Mouse (Mus musculus): ENCODE results near the gene Arhgap18. TPM values are rescaled to one million over a fixed set of nuclear protein-coding genes. Genes with fewer than 3 reads are reported as not detected.

Gene Arhgap18
- 27.7 and 32.5 TPM in 2 replicates for total RNA-seq (2014; rRNA removed; ENCODE audit: low replicate concordance)
- 28.9 and 31.7 TPM in 2 replicates for polyA plus RNA-seq (2015; fragmentation: Nextera tagmentation; extraction: Ambion mirVana)

DNA sequence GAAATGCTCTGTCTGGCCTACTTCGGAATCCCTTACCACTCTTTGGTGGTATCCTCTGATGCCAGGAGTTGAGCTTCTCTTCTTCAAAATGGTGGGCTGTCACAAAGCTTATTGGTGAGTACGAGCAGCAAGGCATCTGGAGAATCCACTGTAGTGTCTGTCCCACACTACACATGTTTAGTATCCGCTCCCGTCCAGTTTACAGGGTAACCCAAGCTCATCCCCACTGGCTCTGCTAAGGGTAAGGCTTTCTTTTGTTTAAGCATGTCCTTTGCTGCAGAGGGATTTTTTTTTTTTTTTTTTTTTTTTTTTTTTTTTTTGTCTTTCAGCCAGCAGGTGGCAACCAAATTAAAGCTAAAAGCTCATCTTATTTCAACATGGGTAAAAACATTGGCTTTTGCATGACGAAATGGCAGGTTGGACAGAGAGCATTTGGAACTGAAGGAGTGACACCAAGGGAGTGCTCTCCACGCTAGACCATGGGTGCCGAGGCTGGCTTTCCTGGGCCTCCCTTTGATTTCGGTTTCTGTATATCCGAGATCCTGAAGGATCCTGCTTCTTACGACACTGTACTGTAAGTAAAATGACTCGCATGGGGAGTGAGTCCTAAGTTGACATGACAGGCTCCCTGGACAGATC is at the start of gene Arhgap18:
Gene Arhgap18, plus strand, starts transcription at position 493 of the 639 bp plus-strand sequence.
- H3K4me2 ChIP-seq (ENCODE audit: low read depth, low read length) = peak within 1 kb of the TSS; percentile 20; the same call in 1 of the 2 replicates
- no peaks in the 10 kb centered on the region for H3K36me3 ChIP-seq (replicated peaks; ENCODE audit: control insufficient read depth, insufficient read depth, low read length)
- no peaks in the 10 kb centered on the region for H3K27me3 ChIP-seq (ENCODE audit: control insufficient read depth, insufficient read depth, low read length)
- H3K4me1 ChIP-seq (ENCODE audit: control insufficient read depth, insufficient read depth) = no peaks in the 10 kb centered on the region
- TF ChIP-seq EP300 (IDR thresholded peaks at IDR 0.05; ENCODE audit: low read depth) (no peak), CTCF (IDR thresholded peaks at IDR 0.05; ENCODE audit: low read depth) (0 out of 2 replicates have a peak, but pooled peaks have one; percentile 6)
- H3K9me3 ChIP-seq (replicated peaks; ENCODE audit: control insufficient read depth, low read length) = no peaks in the 10 kb centered on the region
- ATAC-seq (ENCODE audit: insufficient read depth, low read depth) = no peak
- H3K27ac ChIP-seq (ENCODE audit: low read depth) = no peak within 1 kb of the TSS
- WGBS = 75% methylated on average over 11 of the region's 11 CpGs
- no peak for DNase-seq (ENCODE audit: low spot score)
- H3K4me3 ChIP-seq (ENCODE audit: low read depth, low read length) = no peak within 1 kb of the TSS
- H3K9ac ChIP-seq (replicated peaks; ENCODE audit: low read depth, low read length) = no peak within 1 kb of the TSS

DNA sequence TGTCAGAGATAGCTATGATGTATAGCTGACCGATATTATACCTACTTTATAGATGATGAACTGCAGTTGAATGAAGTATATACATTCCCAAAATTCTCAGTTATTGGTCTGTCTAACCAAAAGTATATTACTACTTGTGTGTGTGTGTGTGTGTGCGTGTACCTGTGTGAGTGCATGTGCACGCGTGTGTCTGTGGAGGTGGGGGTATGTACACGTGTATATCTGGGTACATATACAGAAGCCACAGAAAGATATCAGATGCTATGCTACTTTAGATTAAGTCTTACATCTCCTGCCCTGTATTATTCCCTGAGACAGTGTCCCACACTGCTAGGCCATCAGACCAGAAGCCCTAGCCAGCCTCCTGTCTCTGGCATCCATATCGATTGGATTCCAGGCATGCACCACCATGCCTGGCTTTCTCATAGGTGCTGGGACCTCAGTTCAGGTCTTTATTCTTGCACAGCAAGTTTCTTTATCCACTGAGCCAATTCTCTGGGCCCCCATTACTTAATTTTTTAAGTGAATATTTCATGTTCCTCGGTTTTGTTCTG is 42.7 kb upstream of the Arhgap18 start:
- H3K36me3 ChIP-seq (replicated peaks; ENCODE audit: control insufficient read depth, insufficient read depth, low read length) = no peaks in the 10 kb centered on the region
- TF ChIP-seq CTCF (IDR thresholded peaks at IDR 0.05; ENCODE audit: low read depth) = no peak
- TF ChIP-seq EP300 (IDR thresholded peaks at IDR 0.05; ENCODE audit: low read depth) = no peak
- H3K9ac ChIP-seq (replicated peaks; ENCODE audit: low read depth, low read length) = no peak overlapping the region
- H3K4me1 ChIP-seq (ENCODE audit: control insufficient read depth, insufficient read depth) = no peaks in the 10 kb centered on the region
- H3K4me2 ChIP-seq (ENCODE audit: low read depth, low read length) = no peak overlapping the region
- H3K9me3 ChIP-seq (replicated peaks; ENCODE audit: control insufficient read depth, low read length) = no peaks in the 10 kb centered on the region
- WGBS = 83% methylated on average over 7 of the region's 7 CpGs
- H3K27ac ChIP-seq (ENCODE audit: low read depth) = no peak overlapping the region
- ATAC-seq (ENCODE audit: insufficient read depth, low read depth) (no peak), DNase-seq (ENCODE audit: low spot score) (no peak)
- no peak overlapping the region for H3K4me3 ChIP-seq (ENCODE audit: low read depth, low read length)
- H3K27me3 ChIP-seq (ENCODE audit: control insufficient read depth, insufficient read depth, low read length) = no peaks in the 10 kb centered on the region

DNA sequence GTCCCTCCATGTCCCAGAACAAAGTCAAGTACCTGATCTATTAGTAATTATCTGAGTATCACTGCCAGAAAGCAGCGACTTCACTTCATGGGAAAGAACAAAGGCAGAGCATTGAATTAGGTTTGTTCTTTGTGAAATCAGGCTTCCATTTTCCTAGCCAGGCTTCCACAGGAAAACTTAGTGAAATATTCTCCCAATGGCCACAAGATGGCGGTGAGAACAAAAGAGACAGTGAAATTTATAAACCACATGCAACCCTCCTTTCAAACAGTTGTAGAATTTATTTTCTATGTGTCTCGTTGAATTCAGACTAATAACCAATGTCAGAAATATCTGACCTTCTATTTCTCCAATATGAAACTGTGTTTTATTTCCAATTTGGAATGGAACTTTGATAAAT is 42.2 kb upstream of the Arhgap18 start:
- Histone ChIP-seq H3K4me2 (ENCODE audit: low read depth, low read length) (no peak overlapping the region), H3K27me3 (ENCODE audit: control insufficient read depth, insufficient read depth, low read length) (no peaks in the 10 kb centered on the region), H3K9me3 (replicated peaks; ENCODE audit: control insufficient read depth, low read length) (no peaks in the 10 kb centered on the region), H3K4me3 (ENCODE audit: low read depth, low read length) (no peak overlapping the region), H3K36me3 (replicated peaks; ENCODE audit: control insufficient read depth, insufficient read depth, low read length) (no peaks in the 10 kb centered on the region), H3K27ac (ENCODE audit: low read depth) (no peak overlapping the region), H3K4me1 (ENCODE audit: control insufficient read depth, insufficient read depth) (no peaks in the 10 kb centered on the region), H3K9ac (replicated peaks; ENCODE audit: low read depth, low read length) (no peak overlapping the region)
- peak; percentile 80 for DNase-seq (ENCODE audit: low spot score)
- 4% methylated on average over 3 of the region's 3 CpGs for WGBS
- TF ChIP-seq EP300 (IDR thresholded peaks at IDR 0.05; ENCODE audit: low read depth) (no peak), CTCF (IDR thresholded peaks at IDR 0.05; ENCODE audit: low read depth) (peak; percentile 71)
- ATAC-seq (ENCODE audit: insufficient read depth, low read depth) = no peak

DNA sequence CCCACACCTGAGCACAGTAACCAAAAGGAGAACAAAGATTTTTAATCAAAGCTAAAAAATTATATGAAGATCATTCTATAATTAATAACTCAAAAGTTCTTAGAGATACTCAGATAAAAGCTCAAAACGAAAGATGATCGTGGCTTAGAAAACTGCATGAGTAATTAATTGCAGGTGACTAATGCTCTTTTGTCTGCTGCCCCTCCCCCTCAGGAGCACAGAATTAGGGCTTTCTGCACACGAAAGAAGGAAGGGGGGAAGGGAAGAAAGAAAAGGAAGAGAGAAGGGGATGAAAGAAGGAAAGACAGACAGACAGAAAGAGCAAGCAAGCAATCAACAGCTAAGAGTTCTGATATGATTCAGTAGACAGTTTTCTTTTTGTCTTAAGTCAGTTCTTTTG is 39.2 kb upstream of the Arhgap18 start:
- Histone ChIP-seq H3K27me3 (ENCODE audit: control insufficient read depth, insufficient read depth, low read length) (no peaks in the 10 kb centered on the region), H3K4me1 (ENCODE audit: control insufficient read depth, insufficient read depth) (no peaks in the 10 kb centered on the region), H3K9me3 (replicated peaks; ENCODE audit: control insufficient read depth, low read length) (no peaks in the 10 kb centered on the region), H3K9ac (replicated peaks; ENCODE audit: low read depth, low read length) (no peak overlapping the region), H3K36me3 (replicated peaks; ENCODE audit: control insufficient read depth, insufficient read depth, low read length) (no peaks in the 10 kb centered on the region), H3K4me2 (ENCODE audit: low read depth, low read length) (no peak overlapping the region), H3K4me3 (ENCODE audit: low read depth, low read length) (no peak overlapping the region), H3K27ac (ENCODE audit: low read depth) (no peak overlapping the region)
- ATAC-seq (ENCODE audit: insufficient read depth, low read depth) (no peak), DNase-seq (ENCODE audit: low spot score) (no peak)
- no peak for TF ChIP-seq CTCF (IDR thresholded peaks at IDR 0.05; ENCODE audit: low read depth)
- TF ChIP-seq EP300 (IDR thresholded peaks at IDR 0.05; ENCODE audit: low read depth) = no peak
- WGBS = 66% methylated on average over 3 of the region's 3 CpGs

- Histone ChIP-seq H3K27ac (ENCODE audit: low read depth) (no peak overlapping the region), H3K27me3 (ENCODE audit: control insufficient read depth, insufficient read depth, low read length) (no peaks in the 10 kb centered on the region), H3K9me3 (replicated peaks; ENCODE audit: control insufficient read depth, low read length) (no peaks in the 10 kb centered on the region), H3K4me3 (ENCODE audit: low read depth, low read length) (no peak overlapping the region), H3K4me2 (ENCODE audit: low read depth, low read length) (no peak overlapping the region), H3K9ac (replicated peaks; ENCODE audit: low read depth, low read length) (no peak overlapping the region), H3K4me1 (ENCODE audit: control insufficient read depth, insufficient read depth) (no peaks in the 10 kb centered on the region), H3K36me3 (replicated peaks; ENCODE audit: control insufficient read depth, insufficient read depth, low read length) (no peaks in the 10 kb centered on the region)
- no peak for ATAC-seq (ENCODE audit: insufficient read depth, low read depth)
- WGBS = 89% methylated on average over 2 of the region's 2 CpGs
- TF ChIP-seq CTCF (IDR thresholded peaks at IDR 0.05; ENCODE audit: low read depth) (no peak), EP300 (IDR thresholded peaks at IDR 0.05; ENCODE audit: low read depth) (no peak)
- no peak for DNase-seq (ENCODE audit: low spot score)
These were observed 28.5 kb upstream of the Arhgap18 start for GRCm38 (mm10) chr10:26724704-26725103.
